Mouse (Mus musculus) embryonic fibroblast, embryonic 13.5 days (primary cell): ENCODE results near the gene Cradd.

Experiments
- CTCF ChIP-seq: IDR thresholded peaks from 2 replicates; pipeline ENCODE4 v1.5.1; 2011; ENCODE audit warnings: mild to moderate bottlenecking, control low read depth, low read length, moderate library complexity, borderline replicate concordance; ENCODE audit not compliant: insufficient read depth
- POLR2A ChIP-seq: IDR thresholded peaks from 2 replicates; pipeline ENCODE4 v1.6.1; 2011; ENCODE audit warnings: low read depth, mild to moderate bottlenecking, control low read depth, low read length, moderate library complexity

DNA sequence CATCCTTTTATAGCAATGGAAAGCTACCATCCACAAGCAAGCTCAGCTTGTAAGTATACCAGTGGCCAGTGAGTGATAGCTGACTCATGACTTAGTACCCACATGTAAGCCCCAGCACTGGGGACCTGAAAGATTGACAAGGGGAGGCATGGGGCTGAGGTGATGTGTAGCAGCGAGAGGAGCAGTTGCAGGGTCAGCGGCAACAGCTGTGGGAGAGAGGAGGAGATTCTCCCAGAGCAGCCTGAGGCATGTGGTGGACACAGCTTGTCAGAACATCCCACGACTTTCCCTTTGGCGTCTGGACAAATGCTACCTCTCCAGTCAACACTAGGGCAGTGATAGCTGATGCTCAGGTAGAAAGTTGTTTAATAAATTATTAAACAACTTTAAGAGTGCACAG lies 190.9 kb downstream of the Cradd start:
- TF ChIP-seq CTCF, result no peak
- TF ChIP-seq POLR2A, result no peak
